Mouse (Mus musculus): ENCODE measurements at regions not wholly inside any gene's neighbourhood (a gene's known extent, or its start where the extent isn't known, plus 50 kb on each side); places are given as distances from the start of the nearest gene placed in this dataset.
A peak's percentile ranks its signal among the peaks of the same experiment; 100 is the strongest.
"Not testable (repeated sequence)": the region's sequence is repeated elsewhere in the genome, so short reads cannot be mapped to it uniquely, and the experiment has no call there.

DNA sequence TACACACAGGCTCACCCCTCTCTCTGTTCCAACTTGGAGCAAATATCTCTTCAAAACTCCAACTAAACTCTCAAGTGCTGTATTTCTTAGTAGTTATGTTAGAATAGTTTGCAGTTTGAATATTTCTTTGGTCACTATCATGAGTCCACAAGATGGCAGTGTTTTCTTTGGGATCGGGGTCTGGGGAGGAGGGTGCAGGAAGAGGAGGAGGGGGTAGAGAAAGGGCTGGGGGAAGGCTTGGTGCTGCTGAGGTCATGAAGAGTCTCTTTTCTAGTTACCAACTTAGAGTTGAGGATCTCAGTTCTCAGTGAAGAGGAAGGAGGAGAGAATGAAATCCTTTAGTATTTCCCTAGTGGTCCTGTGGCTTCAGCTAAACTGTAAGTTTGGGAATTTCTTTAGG, 188.1 kb upstream of the Olfr1507 start:
- DNase-seq (ENCODE audit: low spot score): not testable (repeated sequence)

DNA sequence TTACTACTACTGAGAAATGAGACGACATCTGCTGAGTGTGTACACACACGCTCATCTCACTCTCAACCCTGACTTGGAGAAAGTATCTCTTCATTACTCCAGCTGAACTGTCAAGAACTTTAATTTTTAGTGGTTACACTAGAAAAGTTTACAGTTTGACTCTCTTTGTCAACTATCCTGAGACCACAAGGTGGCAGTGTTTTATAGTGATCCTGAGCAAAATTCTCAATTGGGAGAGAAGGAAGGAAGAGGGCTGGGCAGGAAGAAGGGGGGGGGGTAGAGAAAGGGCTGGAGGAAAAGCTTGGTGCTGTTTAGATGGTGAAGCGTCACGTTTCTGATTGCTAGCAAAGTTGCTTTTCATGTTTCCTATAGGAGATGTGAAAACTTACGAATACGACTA, 158.8 kb upstream of the Olfr1507 start:
- no peak for DNase-seq (ENCODE audit: low spot score)

DNA sequence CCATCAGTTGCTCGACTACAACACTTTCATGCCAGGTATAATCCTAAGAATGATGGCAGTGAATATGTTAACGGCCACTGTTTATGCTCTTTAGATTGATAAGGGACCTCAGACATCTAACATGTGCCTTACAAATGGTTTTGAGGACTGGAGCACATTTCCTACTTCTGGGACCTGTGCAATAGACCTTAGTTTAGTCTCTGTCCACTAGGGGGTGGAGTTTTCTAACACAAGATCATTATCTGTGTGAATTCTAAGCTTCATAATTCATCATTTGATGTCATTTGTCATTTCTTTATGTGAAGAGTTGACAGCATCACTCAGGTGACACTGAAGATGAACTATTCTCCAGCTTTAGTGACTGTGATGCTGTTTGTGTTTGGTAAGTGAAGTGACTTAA, 142.6 kb upstream of the Olfr1507 start:
- peak; percentile 33 for DNase-seq (ENCODE audit: low spot score)

DNA sequence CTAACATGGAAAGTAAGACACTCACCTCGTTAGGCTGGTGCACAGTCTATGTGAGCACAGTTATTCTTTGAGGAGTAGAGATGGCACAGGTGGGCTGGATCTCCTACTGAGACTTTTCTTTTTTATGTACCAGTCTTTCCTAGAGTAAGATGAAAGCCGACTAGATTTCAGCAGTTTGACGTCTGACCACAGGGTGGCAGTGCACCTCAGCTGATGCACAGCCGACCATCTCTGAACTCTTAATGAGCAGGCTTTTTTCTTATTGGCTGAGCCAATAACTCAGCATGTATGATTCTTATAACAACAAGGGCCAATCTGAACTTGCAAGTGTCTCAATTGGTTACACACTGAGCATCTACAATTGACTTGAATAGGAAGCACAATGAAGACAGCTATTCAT, 126.6 kb upstream of the Olfr1507 start:
- peak; percentile 25 for DNase-seq (ENCODE audit: low spot score)

DNA sequence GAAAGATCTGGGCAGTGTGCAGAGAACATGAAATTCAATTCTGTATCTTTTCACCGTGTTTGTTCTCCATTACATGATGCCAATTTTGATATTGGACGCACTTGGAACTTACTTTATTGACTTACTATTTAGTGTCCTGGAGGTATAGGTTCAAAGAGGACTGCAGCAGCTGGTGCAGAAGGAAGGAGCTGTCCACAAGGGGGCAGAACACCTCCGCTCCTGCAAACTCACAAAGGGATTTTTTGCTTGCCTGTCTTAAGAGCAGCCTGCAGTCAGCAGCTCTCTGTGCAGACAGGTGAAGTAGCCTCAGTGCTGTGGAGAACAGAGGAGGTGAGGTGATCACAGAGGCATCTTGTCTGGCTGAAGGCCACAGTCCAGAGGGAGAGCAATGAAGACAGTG, 84.8 kb upstream of the Olfr1507 start:
- DNase-seq (ENCODE audit: low spot score): peak; percentile 39

DNA sequence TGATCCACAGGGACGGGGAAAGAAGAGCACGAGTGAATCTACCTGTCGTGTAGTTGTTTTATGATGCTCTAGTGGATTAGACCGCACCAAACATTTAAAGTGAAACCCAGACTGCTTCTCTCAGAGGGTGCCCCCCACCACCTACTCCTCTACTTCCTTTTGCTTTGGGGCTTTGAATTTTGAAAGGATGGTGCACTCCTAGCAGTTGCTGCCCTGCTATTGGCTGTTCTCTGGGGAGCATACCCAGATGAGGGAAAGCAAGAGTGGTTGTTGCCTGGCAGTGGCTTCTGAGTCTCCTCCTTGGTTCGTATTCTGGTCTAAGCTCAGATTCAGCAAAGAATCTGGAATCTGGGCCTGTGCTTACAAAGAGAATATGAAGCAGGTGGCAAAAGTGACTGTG, 71.4 kb upstream of the Olfr1507 start:
- peak; percentile 49 for DNase-seq (ENCODE audit: low spot score)

DNA sequence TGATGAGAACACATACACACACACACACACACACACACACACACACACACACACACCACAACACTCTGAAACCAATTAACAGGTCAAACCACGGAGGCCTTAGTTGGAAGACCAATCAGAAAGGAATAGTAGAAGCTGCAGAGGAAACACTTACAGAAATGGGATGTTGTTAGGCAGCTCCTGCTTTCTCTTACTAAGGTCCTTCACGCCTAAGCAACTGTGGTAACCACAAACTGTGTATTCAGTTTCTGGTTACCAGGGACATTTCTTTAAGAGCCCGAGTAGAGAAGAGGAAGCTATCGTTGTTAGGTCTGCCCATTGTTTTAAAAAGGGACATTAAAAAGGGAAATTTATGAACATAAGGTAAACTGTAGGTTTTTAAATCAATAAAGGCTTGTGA, 70.1 kb upstream of the Olfr1507 start:
- DNase-seq (ENCODE audit: low spot score): no peak

DNA sequence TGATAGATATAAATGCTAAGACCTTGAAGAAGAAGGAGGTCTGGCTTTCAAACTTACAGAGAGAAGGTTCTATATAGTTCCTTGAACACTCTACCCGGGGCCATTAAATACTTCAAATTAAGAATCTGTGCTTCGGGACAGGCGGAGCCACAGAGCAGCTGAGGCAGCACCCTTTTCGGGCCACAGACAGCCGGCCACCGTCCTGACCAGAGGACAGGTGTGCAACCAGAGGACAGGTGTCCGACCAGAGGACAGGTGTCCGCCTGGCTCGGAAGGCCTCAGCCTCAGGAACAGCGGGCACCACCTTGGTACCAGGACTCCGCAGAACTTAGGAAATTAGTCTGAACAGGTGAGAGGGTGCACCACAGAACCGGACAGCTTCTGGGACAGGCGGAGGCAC, 60.8 kb upstream of the Olfr1507 start:
- DNase-seq (ENCODE audit: low spot score): not testable (repeated sequence)

DNA sequence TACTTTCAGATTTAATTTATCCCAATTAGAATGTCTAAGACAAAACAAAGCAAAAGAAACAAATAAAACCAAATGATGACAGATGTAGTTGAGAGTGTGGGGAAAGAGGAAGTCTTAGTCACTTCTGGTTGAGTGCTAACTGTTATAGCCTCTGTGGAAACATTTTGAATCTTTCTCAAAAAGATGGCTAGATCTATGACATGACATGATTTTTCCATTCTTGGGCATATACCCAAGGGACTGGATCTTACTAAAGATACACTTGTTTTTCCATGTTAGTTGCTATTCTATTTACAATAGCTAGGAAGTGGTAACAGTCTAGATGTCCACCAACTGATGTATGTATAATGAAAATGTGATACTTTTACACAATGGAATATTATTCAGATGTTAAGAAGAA, 57.9 kb upstream of the Olfr1507 start:
- no peak for DNase-seq (ENCODE audit: low spot score)

DNA sequence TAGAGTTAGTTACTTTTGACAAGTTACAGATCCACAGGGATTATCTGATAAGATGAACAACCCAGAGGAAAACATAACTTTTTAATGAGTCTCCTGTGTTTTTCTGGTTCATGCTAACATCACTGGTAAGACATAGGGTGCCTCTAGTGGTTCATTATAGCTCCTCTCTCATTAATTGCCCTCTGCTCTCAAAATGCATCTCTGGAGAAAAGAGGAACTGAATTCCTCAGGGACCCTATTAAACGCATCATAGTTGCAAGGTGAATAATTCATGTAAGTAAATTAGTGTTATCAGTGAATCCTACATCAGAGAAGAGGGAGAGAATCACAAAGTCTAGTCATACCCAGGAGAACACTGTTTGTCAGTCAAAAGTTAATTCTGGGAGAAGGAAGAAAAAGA, 52.4 kb upstream of the Olfr1507 start:
- no peak for DNase-seq (ENCODE audit: low spot score)

Measured in thymus, postnatal 0 days (tissue).